Mouse (Mus musculus) cerebellum, adult 8-10 months (tissue): ENCODE results near the gene Timm9.
"Not testable (repeated sequence)": the region's sequence is repeated elsewhere in the genome, so short reads cannot be mapped to it uniquely, and the experiment has no call there.

Experiments
- DNase-seq: peaks from one replicate; pipeline ENCODE4 v3.0.0; 2022

Timm9 gene

DNA sequence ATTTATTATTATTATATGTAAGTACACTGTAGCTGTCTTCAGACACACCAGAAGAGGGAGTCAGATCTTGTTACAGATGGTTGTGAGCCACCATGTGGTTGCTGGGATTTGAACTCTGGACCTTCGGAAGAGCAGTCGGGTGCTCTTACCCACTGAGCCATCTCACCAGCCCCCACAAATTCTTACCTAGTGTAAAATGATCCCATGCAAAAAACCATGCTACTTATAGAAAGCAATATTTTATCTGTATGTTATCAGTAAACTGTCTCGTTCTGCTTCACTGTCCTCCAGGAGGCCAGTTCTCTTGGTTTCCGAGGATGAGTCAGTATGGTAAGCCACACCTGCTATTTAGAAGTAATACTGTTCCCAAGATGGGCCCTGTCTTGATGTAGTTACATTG is 32.2 kb downstream of the Timm9 start:
- not testable (repeated sequence) for DNase-seq

DNA sequence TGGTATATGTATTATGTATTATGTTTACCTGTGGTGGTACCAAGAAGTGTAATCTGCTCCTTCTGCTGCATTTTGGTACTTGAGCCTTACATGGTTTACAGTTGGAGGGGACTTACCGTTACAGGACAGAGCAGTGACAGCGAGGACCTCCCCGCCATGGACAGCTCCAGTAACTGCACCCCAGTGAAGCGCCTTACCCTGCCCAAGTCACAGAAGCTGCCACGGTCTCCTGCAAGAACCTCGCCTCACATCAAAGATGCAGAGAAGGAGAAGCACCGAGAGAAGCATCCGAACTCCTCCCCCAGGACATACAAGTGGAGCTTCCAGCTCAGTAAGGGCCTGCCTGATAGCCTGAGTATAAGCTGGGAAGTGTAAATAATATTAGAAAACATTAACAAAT is 50.2 kb downstream of the Timm9 start:
- no peak for DNase-seq
